Mouse (Mus musculus) liver, embryonic 14.5 days (tissue): ENCODE data around the gene Mtmr6. TPM values are rescaled to one million over a fixed set of nuclear protein-coding genes. Genes with fewer than 3 reads are reported as not detected.

Experiments
- ATAC-seq: fragments of 200-750 bp; cut with Nextera tagmentation; 2 replicates; pipeline ENCODE4 v1.8.0; 2017; ENCODE audit warnings: moderate number of reproducible peaks, mild to moderate bottlenecking, moderate library complexity; ENCODE audit not compliant: insufficient read depth
- DNase-seq, 3 experiments: peaks; one replicate each; pipeline ENCODE4 v3.0.0-alpha.2; 2012 to 2013; ENCODE audit warnings: low read depth in 3 of 3, low spot score in 3 of 3
- H3K27ac ChIP-seq: fragments of 300-500 bp; sonication (generic); 2 replicates; pipeline ENCODE4 v1.5.1; 2014; ENCODE audit warnings: moderate library complexity, mild to moderate bottlenecking, control low read depth, inconsistent platforms
- H3K27me3 ChIP-seq: fragments of 300-500 bp; sonication (generic); 2 replicates; pipeline ENCODE4 v1.6.1; 2014; ENCODE audit warnings: mild to moderate bottlenecking, low read length, moderate library complexity; ENCODE audit not compliant: control insufficient read depth, insufficient read depth
- H3K36me3 ChIP-seq: fragments of 300-500 bp; sonication (generic); replicated peaks from 2 replicates; pipeline ENCODE4 v1.6.1; 2014; ENCODE audit warnings: low read depth; ENCODE audit not compliant: control insufficient read depth, insufficient read depth
- H3K4me1 ChIP-seq, 2 experiments: fragments of 200-500 bp in 1 of 2; fragments of 300-500 bp in 1 of 2; sonication (generic) in 1 of 2; replicated peaks; 2 replicates each; pipeline ENCODE4 v1.6.1; 2012 to 2014; ENCODE audit warnings: antibody characterized with exemption in 1 of 2, inconsistent platforms in 1 of 2, low read length in 1 of 2; ENCODE audit not compliant: control insufficient read depth in 2 of 2, insufficient read depth in 2 of 2
- H3K4me2 ChIP-seq: fragments of 300-500 bp; sonication (generic); 2 replicates; pipeline ENCODE4 v1.6.1; 2014; ENCODE audit warnings: low read depth, mild to moderate bottlenecking, control low read depth, moderate library complexity
- H3K4me3 ChIP-seq, 2 experiments: fragments of 200-500 bp in 1 of 2; fragments of 300-500 bp in 1 of 2; sonication (generic) in 1 of 2; 2 replicates each; pipeline ENCODE4 v1.5.1; 2012 to 2014; ENCODE audit warnings: low read depth in 2 of 2, low read length in 2 of 2, mild to moderate bottlenecking in 2 of 2, control low read depth in 1 of 2, inconsistent platforms in 1 of 2, moderate library complexity in 1 of 2; ENCODE audit not compliant: insufficient read depth in 1 of 2
- H3K9ac ChIP-seq: fragments of 300-500 bp; sonication (generic); replicated peaks from 2 replicates; pipeline ENCODE4 v1.6.1; 2014; ENCODE audit warnings: mild to moderate bottlenecking, control low read depth, moderate library complexity
- H3K9me3 ChIP-seq: fragments of 300-500 bp; sonication (generic); 2 replicates; pipeline ENCODE4 v1.6.1; 2016; ENCODE audit warnings: low read length, mixed read lengths; ENCODE audit not compliant: control insufficient read depth
- CTCF ChIP-seq: IDR thresholded peaks from 2 replicates; pipeline ENCODE4 v1.5.1; 2016; ENCODE audit warnings: antibody characterized with exemption, low read depth, control low read depth
- EP300 ChIP-seq: IDR thresholded peaks from 2 replicates; pipeline ENCODE4 v1.6.1; 2016; ENCODE audit warnings: antibody characterized with exemption, low read depth
- WGBS: fragments of 180-500 bp; shearing (Covaris S2); extraction: QIAGEN DNeasy Blood & Tissue Kit; methylation state at CpG from one replicate; pipeline ENCODE4 v1.1.7; 2014; ENCODE audit not compliant: insufficient replicate concordance; 5-methylcytosine and 5-hydroxymethylcytosine counted together
- polyA plus RNA-seq, 2 experiments: library from polyadenylated mRNA; depleted of rRNA in 1 of 2; stranded (reverse) in 1 of 2; unstranded in 1 of 2; fragments of >200 nt; fragmentation: Nextera tagmentation in 1 of 2; extraction: Ambion mirVana in 1 of 2; gene quantifications; 2 replicates each; pipeline versions ENCODE4 v1.2.1 to v1.2.3; 2012 to 2014

The Mtmr6 gene
- polyA plus RNA-seq, 2 experiments = 7.8 to 13.4 TPM

- Histone ChIP-seq H3K27me3 (no peaks in the 10 kb centered on the region), H3K4me2 (peak overlapping the region; percentile 86), H3K9me3 (no peaks in the 10 kb centered on the region), H3K27ac (peak overlapping the region; percentile 19; the same call in 1 of the 2 replicates), H3K4me1 (peaks cover 15 to 19% of the 10 kb centered on the region in 2 experiments), H3K9ac (peak overlapping the region; percentile 98), H3K4me3 (peak overlapping the region; percentile 76 to 82), H3K36me3 (no peaks in the 10 kb centered on the region)
- no peak for DNase-seq
- no peak for ATAC-seq
- TF ChIP-seq CTCF (no peak), EP300 (no peak)
- WGBS = 2% methylated on average over 8 of the region's 8 CpGs
Observed at GRCm38 (mm10) chr14:60250366-60250765, 14.7 kb upstream of the Mtmr6 start.

- Histone ChIP-seq H3K27me3 (no peaks in the 10 kb centered on the region), H3K9me3 (no peaks in the 10 kb centered on the region), H3K27ac (peak overlapping the region; percentile 45), H3K9ac (peak overlapping the region; percentile 98), H3K4me2 (peak overlapping the region; percentile 86), H3K4me3 (peak overlapping the region; percentile 76 to 82), H3K36me3 (no peaks in the 10 kb centered on the region), H3K4me1 (peaks cover 15 to 19% of the 10 kb centered on the region in 2 experiments)
- WGBS = 1% methylated on average over 39 of the region's 39 CpGs
- DNase-seq = no peak
- no peak for TF ChIP-seq EP300
- no peak for TF ChIP-seq CTCF
- peak; percentile 61 for ATAC-seq
Observed at GRCm38 (mm10) chr14:60250879-60251278, 14.1 kb upstream of the Mtmr6 start.

GRCm38 (mm10) chr14:60251281-60252003 lies 13.6 kb upstream of the Mtmr6 start, which contains the start of the genes Nupl1 and Gm49336:
TSS of gene Nupl1 (minus strand) at chr14:60251431.
TSS of gene Gm49336 (minus strand) at chr14:60251507.
- peak; percentile 100 for ATAC-seq

GRCm38 (mm10) chr14:60252004-60253000 lies 12.7 kb upstream of the Mtmr6 start:
- H3K4me1 ChIP-seq = peaks cover 20 to 29% of the 10 kb centered on the region in 2 experiments
- TF ChIP-seq CTCF = 0 out of 2 replicates have a peak, but pooled peaks have one; percentile 2
- TF ChIP-seq EP300 = no peak
- H3K27ac ChIP-seq = peak overlapping the region; percentile 79
- no peaks in the 10 kb centered on the region for H3K36me3 ChIP-seq
- peak overlapping the region; percentile 72 for H3K4me2 ChIP-seq
- H3K4me3 ChIP-seq = peak overlapping the region; percentile 76 to 92
- H3K27me3 ChIP-seq = no peaks in the 10 kb centered on the region
- H3K9me3 ChIP-seq = no peaks in the 10 kb centered on the region
- no peak for DNase-seq
- WGBS = 20% methylated on average over 15 of the region's 15 CpGs
- ATAC-seq = no peak; the same call in 1 of the 2 replicates
- H3K9ac ChIP-seq = peak overlapping the region; percentile 82

More at GRCm38 (mm10) chr14:60251281-60252003, 13.6 kb upstream of the Mtmr6 start, which contains the start of the genes Nupl1 and Gm49336:
- Histone ChIP-seq H3K4me1 (peaks cover 15 to 21% of the 10 kb centered on the region in 2 experiments), H3K9me3 (no peaks in the 10 kb centered on the region), H3K4me3 (peak within 1 kb of the TSS; percentile 76 to 92), H3K27me3 (no peaks in the 10 kb centered on the region), H3K9ac (peak within 1 kb of the TSS; percentile 98), H3K27ac (peak within 1 kb of the TSS; percentile 79), H3K4me2 (peak within 1 kb of the TSS; percentile 86), H3K36me3 (no peaks in the 10 kb centered on the region)
- TF ChIP-seq CTCF = 0 out of 2 replicates have a peak, but pooled peaks have one; percentile 26
- TF ChIP-seq EP300 = peak; percentile 65; the same call in 1 of the 2 replicates
- under 1% methylated on average over 62 of the region's 62 CpGs for WGBS
- peak; percentile 98 to 99 (median 98) for DNase-seq
